Mouse (Mus musculus) macrophage (primary cell): ENCODE results near the gene Adat1. TPM values are rescaled to one million over a fixed set of nuclear protein-coding genes. Genes with fewer than 3 reads are reported as not detected.

Experiments
- H3K27ac ChIP-seq: fragments of 350-480 bp; formaldehyde crosslinking; 2 replicates; pipeline ENCODE4 v1.9.0; 2021
- H3K36me3 ChIP-seq: fragments of 350-480 bp; formaldehyde crosslinking; 2 replicates; pipeline ENCODE4 v1.9.0; 2021; ENCODE audit errors: inconsistent target
- H3K4me3 ChIP-seq: fragments of 350-480 bp; formaldehyde crosslinking; 2 replicates; pipeline ENCODE4 v1.9.0; 2021; ENCODE audit errors: inconsistent target
- H3K79me2 ChIP-seq: fragments of 350-480 bp; formaldehyde crosslinking; 2 replicates; pipeline ENCODE4 v1.9.0; 2021; ENCODE audit errors: inconsistent target
- WGBS: methylation state at CpG from one replicate; pipeline ENCODE4 v1.1.7; 2026; ENCODE audit warnings: inconsistent platforms; ENCODE audit not compliant: missing documents; 5-methylcytosine and 5-hydroxymethylcytosine counted together
- polyA plus RNA-seq: library from polyadenylated mRNA; stranded (reverse); fragments of 250-400 nt; gene quantifications from 3 replicates; pipeline ENCODE4 v1.2.4, GENCODE M21; 2018; ENCODE audit warnings: inconsistent platforms

Adat1 gene
- polyA plus RNA-seq, 1 experiment from 2014 or later = 0.93 TPM

DNA sequence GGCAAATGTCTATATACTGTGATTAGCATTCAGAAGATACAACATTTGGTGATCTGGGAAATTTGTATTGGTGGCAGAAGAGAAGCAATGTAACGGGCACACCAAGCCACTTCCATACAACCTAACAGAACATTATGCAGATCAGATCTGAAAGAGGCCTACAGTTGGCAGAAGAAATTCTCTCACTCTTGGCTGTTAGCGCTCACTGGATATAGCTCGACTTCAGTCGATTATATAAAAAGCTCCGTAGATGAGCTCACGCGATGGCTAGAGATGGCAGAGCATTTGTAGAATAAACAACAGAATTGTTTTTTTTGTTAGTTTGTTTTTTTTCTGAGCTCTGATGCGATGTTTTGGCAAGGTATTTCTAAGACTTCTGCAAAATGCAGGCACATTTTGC lies 824 bp downstream of the Adat1 start:
- H3K79me2 ChIP-seq = no peaks in the 10 kb centered on the region
- 77% methylated on average over 8 of the region's 8 CpGs for WGBS
- peaks cover 35% of the 10 kb centered on the region; the same call in 1 of the 2 replicates for H3K36me3 ChIP-seq
- peak overlapping the region; percentile 94 for H3K4me3 ChIP-seq
- no peak overlapping the region for H3K27ac ChIP-seq

DNA sequence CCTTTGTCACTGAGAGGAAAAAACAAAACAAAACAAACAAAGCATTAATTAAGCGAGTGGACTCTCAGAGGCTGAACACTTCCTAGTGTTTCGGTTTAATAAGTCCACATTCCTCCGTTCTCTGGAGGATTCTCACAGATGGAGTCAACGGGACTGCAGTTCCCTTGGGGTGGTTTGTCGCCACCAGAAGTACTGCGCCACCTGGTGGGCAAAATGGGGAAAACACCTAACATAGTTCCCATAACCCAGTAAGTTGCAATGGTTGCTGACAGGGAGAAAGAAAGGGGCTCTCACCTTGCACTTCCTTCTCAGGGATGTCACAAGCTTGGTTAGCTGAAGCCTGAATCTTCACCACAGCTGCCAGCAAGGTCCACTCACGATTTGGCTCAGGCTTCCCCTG lies 2.2 kb downstream of the Adat1 start:
- no peaks in the 10 kb centered on the region for H3K79me2 ChIP-seq
- no peak overlapping the region for H3K27ac ChIP-seq
- WGBS = 12% methylated on average over 7 of the region's 7 CpGs
- H3K4me3 ChIP-seq = no peak overlapping the region
- peaks cover 23% of the 10 kb centered on the region; the same call in 1 of the 2 replicates for H3K36me3 ChIP-seq

DNA sequence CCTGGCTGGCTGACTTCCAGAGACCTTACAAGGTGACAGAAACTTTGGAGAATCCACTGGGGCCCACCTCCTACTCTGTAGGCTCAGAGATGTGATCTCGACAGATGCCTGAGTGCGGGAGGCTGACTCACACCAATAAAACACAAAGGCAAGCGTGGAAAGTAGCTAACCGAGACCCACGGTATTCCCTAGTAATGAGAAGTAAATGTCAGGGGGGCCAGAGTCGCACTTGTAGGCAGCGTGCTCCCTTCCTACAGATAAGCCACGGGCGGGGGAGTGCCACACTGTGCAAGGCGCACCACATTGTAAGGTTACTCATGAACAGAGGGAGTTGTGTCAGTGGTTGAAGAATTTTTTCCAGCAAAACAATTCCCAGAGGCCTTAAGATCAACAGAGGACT lies 7.6 kb downstream of the Adat1 start:
- 92% methylated on average over 10 of the region's 10 CpGs for WGBS
- H3K79me2 ChIP-seq = no peaks in the 10 kb centered on the region
- no peak overlapping the region for H3K4me3 ChIP-seq
- H3K27ac ChIP-seq = no peak overlapping the region
- peaks cover 5% of the 10 kb centered on the region; the same call in 1 of the 2 replicates for H3K36me3 ChIP-seq

DNA sequence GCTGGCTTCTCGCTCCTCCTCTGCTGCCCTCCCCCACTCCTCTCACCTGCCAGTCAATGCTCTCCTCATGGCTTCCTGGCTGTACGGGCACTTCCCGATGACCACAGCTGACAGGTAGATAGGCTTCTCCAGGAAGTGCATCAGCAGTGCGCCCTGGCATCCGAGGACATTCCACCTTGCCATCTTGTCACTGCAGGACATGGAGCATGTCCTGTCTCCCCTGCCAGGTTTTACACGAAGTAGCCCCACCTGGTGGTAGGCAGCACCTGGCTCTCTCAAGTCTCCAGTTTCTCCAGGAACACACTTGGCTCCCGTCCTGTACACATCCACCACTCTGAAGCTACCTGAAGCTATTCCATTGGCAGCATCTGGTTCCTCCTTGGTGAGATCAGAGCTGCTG lies 10.0 kb downstream of the Adat1 start:
- WGBS = 78% methylated on average over 7 of the region's 7 CpGs
- H3K79me2 ChIP-seq = no peaks in the 10 kb centered on the region
- H3K27ac ChIP-seq = no peak overlapping the region
- H3K36me3 ChIP-seq = no peaks in the 10 kb centered on the region
- no peak overlapping the region for H3K4me3 ChIP-seq

DNA sequence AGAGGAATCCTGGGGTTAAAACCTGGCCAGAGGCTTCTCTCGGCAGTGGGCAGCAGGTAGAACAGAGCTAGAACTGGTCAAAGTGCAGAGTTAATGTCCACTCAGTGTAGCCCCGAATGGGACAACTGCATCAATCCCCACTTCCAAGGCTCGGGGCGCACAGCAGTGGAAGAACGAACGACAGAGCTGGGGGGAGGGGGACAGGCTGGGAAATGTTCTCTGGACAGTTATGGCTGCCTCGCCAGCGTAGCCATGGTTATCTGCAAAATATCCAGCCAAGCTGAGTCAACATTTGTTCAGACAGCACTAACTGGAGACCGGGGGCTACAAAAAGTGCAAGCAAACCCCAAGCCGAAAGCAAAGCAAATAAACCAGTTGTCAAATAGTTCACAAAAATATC lies 14.0 kb downstream of the Adat1 start:
- H3K36me3 ChIP-seq = no peaks in the 10 kb centered on the region
- H3K27ac ChIP-seq = no peak overlapping the region
- 92% methylated on average over 10 of the region's 10 CpGs for WGBS
- no peak overlapping the region for H3K4me3 ChIP-seq
- no peaks in the 10 kb centered on the region for H3K79me2 ChIP-seq

DNA sequence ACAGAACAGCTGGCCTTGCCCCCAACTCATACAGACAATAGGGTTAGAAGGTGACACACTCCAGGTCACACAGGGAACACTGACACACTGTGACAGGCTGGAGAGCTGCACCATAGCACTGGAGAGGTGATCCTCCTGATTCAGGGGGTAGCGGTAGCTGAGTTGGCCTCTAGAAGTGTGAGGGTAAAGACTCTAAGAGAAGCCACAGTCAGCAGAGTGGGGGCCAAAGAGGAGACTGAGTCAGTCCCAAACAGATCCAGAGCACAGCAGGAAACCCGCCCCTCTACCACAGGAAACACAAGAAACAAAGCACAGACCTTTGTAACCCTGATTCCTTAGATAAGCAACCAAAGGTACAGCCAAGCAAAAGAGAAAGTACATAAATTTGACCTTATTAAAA lies 15.8 kb downstream of the Adat1 start:
- H3K79me2 ChIP-seq = no peaks in the 10 kb centered on the region
- 65% methylated on average over 2 of the region's 2 CpGs for WGBS
- H3K4me3 ChIP-seq = no peak overlapping the region
- no peaks in the 10 kb centered on the region for H3K36me3 ChIP-seq
- H3K27ac ChIP-seq = no peak overlapping the region

DNA sequence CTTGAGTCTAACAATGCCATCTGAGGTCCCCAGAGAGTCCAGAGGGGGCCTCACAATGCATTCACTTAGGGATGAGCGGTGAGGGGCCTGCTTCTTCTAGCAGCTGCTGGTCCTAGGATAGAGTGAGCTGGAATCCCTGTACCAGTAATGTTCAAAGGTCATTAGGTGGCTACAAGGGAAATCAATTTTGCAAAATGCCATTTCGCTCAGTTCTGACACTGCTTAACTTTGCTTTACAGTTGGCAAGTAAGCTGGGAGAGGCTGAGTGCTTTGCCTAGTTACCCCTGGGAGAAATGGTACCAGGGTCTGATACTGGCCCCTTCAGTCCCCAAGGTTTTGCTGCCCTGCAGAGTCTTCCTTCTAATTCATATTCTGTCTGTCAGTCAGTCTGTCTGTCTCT lies 16.4 kb downstream of the Adat1 start:
- Histone ChIP-seq H3K4me3 (no peak overlapping the region), H3K36me3 (no peaks in the 10 kb centered on the region), H3K79me2 (no peaks in the 10 kb centered on the region), H3K27ac (no peak overlapping the region)
- WGBS = 96% methylated on average over 2 of the region's 2 CpGs

DNA sequence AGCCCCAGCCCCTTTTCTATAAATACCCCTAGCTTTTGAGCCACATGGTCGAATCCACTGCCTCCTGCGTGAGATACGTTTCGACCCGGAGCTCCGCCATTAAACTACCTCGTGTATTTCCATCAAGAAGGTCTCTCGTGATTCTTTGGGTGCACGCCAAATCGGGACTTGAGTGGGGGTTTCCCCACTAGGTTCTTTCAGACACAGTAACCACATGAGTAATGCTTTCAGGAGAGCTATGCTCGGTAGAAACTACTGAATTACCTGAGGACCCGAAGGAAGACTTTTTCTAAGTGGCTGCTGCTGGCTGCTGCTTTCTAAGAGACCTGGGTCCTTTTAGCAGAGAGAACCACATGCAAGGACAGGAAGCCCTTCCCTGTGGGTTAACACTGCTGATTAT lies 18.0 kb downstream of the Adat1 start:
- 96% methylated on average over 12 of the region's 12 CpGs for WGBS
- no peak overlapping the region for H3K4me3 ChIP-seq
- no peaks in the 10 kb centered on the region for H3K79me2 ChIP-seq
- no peak overlapping the region for H3K27ac ChIP-seq
- no peaks in the 10 kb centered on the region for H3K36me3 ChIP-seq

DNA sequence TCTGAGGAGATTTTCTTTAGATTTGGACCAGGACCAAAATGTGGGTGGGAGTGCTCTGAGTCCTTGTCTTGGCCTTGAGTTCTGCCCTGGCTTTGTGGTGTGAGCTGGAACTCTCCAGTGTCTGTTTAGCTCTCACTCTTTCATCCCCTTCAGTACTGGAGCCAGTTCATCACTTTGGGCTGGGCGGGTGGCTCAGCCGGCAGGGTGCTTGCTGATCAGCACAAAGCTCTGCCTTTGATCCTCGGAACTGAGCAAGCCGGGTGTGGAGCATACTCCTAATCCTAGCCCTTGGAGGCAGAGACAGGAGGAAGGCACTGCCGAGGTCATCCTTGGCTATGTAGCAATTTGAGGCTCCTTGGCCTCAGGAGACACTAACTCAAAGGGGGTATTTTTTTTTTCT lies 23.1 kb downstream of the Adat1 start:
- Histone ChIP-seq H3K27ac (no peak overlapping the region), H3K4me3 (no peak overlapping the region), H3K36me3 (no peaks in the 10 kb centered on the region), H3K79me2 (no peaks in the 10 kb centered on the region)
- WGBS = 97% methylated on average over 5 of the region's 5 CpGs

DNA sequence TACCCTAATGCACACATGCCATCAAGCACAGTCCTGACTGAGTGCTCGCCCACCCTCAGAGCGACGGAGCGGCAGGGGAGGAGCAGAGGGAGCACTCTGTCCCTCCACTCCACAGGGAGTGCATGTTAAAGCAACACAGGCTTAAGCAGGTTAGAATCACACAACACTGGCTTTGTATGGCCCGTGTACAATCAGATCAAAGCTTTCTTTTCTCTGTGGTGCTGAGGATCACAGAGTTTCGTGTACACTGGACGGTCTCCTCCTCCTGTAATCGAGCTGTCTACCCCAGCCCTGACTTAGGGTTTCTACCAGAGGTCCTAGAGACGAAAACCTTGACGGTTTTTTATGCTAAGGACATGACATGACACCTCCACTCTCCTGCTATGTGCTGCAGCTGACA lies 23.6 kb downstream of the Adat1 start:
- Histone ChIP-seq H3K4me3 (no peak overlapping the region), H3K79me2 (no peaks in the 10 kb centered on the region), H3K36me3 (no peaks in the 10 kb centered on the region), H3K27ac (no peak overlapping the region)
- 95% methylated on average over 10 of the region's 10 CpGs for WGBS

DNA sequence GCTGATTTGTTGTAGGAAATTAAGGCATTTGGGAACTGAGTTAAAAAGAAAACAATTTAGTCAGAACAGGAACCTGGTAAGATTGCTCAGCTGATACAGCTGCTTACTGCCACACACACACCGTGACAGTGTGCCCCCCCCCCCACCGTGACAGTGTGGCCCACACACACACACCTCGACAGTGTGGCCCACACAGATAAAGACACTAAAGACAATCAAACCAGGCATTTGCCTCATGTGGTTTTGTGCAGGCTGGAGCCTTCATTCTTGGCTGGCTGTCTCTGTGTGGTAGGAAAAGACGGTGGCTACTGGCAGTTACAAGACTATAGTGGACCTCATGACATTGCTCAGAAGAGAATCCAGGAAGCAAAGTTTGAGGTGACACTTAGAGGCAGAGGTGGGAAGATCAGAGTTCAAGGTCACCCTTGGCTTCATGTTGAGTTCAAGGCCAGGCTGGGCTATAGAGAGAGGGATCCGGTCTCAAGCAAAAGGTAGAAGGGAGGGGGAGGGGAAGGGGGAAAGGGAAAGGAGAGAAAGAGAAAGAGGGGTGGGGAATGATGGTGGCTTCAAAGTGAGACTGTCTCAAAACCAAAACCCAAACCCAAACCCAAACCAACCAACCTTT lies 24.7 kb downstream of the Adat1 start:
- Histone ChIP-seq H3K36me3 (no peaks in the 10 kb centered on the region), H3K4me3 (no peak overlapping the region), H3K27ac (no peak overlapping the region), H3K79me2 (no peaks in the 10 kb centered on the region)
- WGBS = 47% methylated on average over 5 of the region's 5 CpGs

DNA sequence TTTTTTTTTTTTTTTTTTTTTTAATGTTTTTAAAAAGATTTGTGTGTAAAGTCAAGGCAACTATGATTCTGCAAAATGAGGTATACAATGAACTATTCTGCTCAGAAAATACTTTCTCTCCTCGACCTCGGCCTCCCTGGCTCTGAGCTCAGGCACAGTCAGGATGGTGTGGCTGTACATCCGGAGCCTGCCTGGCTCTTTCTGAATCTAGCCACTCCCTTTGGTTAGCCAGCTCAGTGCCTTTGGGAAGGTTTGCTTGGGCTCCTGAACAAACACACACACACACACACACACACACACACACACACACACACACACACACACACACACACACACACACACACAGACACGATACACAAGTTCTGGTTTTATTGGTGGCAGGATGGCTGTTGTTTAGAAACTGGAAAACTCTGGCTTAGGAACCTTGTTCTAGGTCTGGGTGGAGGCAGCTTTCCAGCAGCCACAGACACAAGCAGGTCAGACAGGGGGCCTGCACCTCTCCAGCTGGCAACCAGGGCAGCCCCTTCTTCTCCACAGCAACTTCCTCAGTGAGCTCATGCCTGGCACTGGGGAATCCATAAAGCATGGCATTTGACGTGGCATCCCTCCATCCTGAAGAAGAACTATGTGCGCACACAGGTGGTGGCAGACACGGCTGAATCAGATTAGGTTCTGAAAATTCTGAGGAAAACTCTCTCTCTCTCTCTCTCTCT lies 27.1 kb downstream of the Adat1 start:
- H3K79me2 ChIP-seq = no peaks in the 10 kb centered on the region
- whole genome bisulfite sequencing = 67% methylated on average over 4 of the region's 7 CpGs
- no peak overlapping the region for H3K4me3 ChIP-seq
- no peaks in the 10 kb centered on the region for H3K36me3 ChIP-seq
- no peak overlapping the region for H3K27ac ChIP-seq

DNA sequence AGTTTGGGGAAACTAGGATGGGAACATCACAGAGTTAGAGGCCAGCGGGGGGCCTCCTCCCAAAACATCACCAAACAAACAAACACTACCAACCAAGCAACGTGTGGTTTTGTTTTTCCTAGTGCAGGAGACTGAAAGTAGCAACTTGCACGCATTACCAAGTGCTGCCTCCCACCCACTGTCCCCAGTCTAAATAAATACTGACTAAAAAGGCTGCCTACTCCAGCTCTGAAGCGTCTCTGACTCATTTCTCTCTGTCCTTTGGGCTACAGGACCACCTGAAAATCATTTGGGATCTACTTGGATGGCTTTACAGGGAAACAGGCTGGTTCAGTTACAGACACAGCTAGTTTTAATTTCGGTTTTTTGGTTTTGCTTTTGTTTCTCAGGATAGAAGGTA lies 27.8 kb downstream of the Adat1 start:
- Histone ChIP-seq H3K36me3 (no peaks in the 10 kb centered on the region), H3K79me2 (no peaks in the 10 kb centered on the region)
- 74% methylated on average over 5 of the region's 5 CpGs for WGBS

DNA sequence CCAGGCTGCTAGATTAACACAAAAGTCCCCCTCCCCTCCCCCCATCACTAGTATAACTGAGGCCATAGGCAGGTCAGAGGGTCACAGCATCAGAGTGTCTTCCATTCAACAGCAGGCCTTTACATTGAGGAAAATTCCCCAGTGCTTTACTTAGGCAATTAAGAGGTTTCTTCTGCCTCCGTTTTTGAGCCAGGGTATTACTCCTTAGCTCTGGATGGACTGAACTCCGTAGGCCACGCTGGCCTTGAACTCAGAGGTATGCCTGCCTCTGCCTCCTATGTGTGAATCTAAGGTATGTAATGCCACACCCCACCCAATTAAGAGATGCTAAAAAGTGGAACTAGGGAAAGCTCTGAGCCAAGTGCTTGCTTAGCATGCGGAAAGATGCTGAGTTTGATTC lies 28.6 kb downstream of the Adat1 start:
- no peak overlapping the region for H3K4me3 ChIP-seq
- WGBS = 89% methylated on average over 4 of the region's 4 CpGs
- H3K79me2 ChIP-seq = no peaks in the 10 kb centered on the region
- H3K27ac ChIP-seq = no peak overlapping the region
- H3K36me3 ChIP-seq = no peaks in the 10 kb centered on the region

More for the DNA sequence above, 27.8 kb downstream of the Adat1 start:
- Histone ChIP-seq H3K27ac (no peak overlapping the region), H3K4me3 (no peak overlapping the region)

DNA sequence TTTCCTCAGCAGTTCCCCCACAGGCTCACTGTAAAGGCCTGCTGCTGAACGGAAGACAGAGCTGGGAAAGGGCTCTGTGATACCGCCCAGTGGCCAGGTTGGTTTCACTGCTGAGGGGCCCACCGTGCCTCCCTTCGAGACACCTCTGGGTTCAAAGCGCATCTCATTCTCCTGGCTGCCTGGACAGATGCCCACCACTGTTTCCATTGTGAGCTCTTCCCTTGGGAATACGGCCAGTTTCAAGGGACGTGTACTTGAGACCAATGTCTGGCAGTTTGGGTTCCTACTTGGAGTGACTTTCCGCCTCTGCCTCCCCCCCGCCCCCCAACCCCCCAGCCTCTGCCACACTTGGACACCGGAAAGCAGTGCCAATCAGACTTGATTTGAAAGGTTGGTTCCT lies 29.0 kb downstream of the Adat1 start:
- Histone ChIP-seq H3K36me3 (no peaks in the 10 kb centered on the region), H3K27ac (no peak overlapping the region), H3K4me3 (no peak overlapping the region), H3K79me2 (no peaks in the 10 kb centered on the region)
- WGBS = 87% methylated on average over 7 of the region's 10 CpGs

DNA sequence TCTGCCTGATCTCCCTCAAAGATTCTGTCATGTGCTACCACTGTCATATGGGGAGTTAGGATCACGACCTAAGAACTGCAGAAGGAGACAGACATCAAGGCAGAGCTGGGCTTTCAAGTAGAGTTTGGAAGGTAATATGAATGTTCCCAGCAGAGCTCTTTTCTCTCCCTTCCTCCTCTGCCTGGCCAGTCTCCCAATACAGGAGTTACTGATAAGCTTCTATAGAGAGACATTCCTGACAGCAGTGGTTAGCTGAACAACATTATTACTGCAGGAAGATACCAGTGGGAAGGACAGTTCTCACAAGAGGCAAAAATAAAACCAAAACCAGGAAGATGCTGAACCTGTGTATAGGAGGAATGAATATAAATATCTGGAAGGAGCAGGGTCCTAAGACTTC lies 29.5 kb downstream of the Adat1 start:
- Histone ChIP-seq H3K27ac (no peak overlapping the region), H3K36me3 (no peaks in the 10 kb centered on the region), H3K4me3 (no peak overlapping the region), H3K79me2 (no peaks in the 10 kb centered on the region)
- 82% methylated on average over 1 of the region's 1 CpGs for WGBS
